Mouse (Mus musculus) lung, postnatal 25 days (tissue): Measurements from ENCODE around the gene Kcnk12.

Experiments used
- DNase-seq: peaks from one replicate; pipeline ENCODE4 v3.0.0; 2022; ENCODE audit warnings: low spot score

The Kcnk12 gene

DNA sequence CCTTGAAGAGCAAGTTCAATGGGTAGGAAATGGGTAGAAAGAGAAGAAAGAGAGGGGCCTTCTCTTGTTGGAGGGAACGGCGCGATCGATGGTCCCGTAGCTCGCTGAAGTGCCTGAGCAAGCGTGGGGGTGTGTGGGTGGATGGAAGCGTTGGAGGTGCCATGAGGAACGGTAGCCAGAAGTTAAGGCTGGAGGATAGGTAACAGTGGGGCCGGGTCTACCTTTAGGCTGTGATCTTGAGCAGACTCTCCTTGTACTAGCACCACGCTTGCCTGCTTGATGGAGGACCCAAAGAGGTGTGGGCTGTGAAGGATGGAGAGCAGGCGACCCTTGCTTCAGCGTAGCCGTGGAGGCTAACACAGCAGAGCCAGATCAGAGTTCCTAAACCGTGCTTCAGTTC, 12.1 kb downstream of the Kcnk12 start:
- DNase-seq: no peak

DNA sequence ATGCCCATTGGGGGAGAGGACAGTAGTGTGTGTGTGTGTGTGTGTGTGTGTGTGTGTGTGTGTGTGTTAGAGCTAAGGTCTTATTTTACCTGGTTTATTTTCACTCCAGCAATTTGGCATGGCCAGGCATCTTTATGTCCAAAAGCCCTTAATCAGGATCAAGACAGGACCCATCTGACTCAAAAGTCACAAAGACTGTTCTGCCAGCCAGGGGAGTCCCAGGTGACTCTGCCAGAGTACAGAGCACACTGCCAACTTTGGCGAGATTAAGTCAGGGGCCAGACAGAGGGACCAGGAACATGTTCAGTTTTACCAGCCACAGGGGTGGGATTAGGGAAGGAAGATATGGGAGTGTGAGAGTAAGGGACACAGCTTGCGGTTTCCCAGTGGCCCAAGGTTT, 12.9 kb downstream of the Kcnk12 start:
- DNase-seq: no peak

DNA sequence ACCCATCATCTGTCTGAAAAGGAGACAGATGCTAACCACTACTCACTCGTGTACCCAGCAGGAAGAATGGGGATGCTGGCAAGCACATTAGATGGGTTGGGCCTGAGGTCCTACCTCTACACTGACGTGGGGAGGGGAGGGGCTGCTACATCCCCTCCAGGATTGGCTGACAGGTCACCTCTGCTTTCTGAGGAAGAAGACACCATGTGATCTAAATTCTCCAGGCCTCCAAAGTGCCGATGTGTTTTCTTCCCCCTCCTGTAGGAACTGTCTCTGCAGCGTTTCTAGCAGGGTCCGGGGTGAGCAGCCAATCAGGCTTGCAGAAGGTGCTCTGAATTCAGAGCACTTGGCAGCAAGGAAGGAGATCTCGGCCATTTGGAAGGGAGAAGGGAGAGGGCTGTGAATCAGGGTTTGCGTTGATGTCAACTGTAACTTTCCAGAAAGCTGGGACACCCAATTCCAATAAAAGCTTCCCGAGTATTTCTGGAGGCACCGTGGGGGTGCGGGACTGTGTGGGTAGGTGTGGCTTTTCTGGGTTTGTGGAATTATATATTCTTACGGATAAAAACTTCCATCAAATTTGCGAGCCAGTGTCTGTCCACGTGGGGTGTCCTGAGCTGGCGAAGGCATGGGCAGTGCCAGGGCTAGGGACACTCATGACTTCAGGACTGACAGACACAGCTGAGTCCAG, 13.5 kb downstream of the Kcnk12 start:
- DNase-seq: no peak

DNA sequence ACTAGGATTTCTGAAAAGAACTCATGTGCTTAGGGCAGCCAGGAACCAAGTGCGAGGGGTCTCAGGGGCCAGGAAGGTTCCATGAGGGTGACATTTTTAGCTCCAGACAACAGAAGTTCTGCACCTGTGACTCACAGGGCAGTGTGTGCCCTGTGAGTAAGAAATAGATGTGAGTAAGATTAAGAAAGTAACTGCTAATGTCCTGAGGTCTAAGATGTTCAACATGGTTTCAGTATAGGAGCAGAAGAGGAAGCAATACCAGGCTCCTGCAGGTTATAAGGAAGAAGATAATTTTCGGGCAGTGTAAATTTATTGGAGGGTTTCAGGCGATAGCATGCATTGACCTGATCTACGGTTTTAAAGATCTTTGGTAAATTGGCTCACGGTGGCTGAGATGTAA, 16.6 kb downstream of the Kcnk12 start:
- no peak for DNase-seq

DNA sequence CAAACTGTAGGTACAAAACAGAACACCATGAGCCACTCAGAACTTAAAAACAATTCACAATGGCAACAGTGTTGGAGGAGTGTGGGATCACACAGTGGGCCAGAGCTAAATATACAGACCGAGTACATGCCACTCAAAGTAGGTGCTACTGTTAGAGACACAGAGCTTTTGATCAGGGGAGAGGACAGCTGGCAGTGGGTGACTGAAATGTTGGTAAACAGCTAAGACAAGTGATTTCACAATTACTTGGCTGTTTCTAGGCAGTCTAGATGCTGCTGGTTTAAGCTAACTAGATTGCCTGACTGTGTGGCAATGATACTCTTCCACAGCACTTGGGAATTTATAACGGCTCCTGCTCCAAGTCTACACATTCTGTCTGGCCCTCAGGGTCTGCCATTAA, 17.6 kb downstream of the Kcnk12 start:
- no peak for DNase-seq

DNA sequence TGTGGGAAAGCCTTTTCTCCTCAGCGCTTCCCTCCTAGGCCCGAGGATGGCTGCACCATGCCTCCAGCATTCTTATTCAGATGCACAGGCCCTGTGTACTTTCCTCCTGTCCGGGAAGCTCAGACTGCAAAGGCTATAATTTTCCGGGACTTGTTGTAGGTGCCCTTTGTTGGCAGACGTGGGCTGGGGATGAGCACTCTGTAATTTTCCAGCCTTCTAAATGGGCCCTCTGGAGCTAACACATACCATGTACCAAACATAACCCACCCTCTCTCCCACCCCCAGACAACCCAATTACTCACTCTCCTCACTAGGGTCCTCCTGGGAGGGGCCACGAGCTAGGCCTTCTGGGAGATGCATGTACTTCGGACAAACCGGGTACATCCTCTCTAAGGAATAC, 22.8 kb downstream of the Kcnk12 start:
- no peak for DNase-seq

DNA sequence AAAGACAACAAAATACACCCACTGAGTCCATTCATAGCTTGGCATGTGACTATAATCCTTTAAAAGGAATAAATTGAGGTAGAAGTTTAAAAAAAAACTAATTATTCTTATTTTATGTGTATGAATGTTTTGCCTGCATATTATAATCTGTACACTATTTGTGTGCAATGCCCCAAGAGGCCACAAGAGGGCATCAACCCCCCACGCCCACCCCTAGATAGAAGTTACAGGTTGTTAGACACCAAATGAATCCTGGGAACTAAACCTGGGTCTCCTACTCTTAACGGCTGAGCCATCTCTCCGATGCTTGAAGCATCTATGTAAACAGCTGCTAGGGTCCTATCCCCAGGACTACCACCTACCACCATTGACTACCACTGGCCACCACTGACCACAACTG, 24.6 kb downstream of the Kcnk12 start:
- no peak for DNase-seq

DNA sequence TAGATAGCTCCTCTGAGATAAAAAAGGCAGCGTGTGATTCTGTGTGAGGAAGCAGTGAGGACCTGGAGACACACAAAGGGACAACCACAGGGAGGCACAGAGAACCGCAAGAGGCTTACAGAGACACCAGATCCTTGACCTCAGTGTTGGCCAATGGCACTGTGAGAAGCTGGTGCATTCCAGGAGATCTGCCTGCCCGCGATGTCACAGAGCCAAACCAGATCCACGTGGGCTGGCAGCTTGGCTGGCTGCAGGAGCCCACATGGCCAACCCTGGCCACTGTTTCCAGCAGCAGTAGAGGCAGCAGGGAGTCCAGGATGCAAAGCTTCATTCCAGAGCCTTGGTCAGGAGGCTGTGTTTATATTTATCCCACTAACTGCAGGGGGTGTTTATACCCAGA, 27.0 kb downstream of the Kcnk12 start:
- no peak for DNase-seq

DNA sequence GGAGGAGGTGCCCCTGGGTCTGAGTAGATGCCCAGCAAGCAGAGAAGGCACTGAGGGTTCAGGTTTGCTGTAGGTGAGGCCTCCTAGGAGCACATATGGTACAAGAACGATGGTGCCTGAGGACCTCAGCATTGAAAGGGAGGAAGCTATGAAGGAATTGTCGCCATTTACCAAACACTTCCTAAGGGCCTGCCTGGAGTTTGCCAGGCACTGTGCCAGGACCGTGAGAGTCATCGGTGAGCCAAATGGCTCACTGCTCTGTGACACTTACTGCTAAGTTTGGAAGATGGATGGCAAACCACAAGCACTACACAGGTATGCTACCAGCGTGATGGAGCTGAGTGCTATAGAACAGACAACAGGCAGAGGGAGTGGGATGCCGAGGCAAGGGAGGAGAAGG, 30.9 kb downstream of the Kcnk12 start:
- no peak for DNase-seq

DNA sequence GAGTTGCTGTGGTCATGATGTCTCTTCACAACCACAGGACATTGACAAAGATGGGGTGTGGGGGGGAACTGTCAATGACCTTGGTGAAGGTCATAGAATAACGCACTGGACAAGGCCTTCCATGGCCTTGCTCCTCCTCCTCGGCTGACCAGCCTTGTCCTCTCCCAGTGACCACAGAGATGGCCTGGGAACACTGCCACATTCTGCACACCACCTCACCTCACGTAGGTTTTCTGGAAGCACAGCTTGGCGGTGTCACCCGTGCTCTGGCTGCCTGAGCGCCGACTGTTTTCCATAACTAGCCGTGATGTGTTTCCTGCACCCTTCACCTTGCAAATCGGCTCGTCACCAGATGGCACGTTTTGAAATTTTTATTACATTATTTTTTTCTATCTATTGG, 32.8 kb downstream of the Kcnk12 start:
- no peak for DNase-seq

DNA sequence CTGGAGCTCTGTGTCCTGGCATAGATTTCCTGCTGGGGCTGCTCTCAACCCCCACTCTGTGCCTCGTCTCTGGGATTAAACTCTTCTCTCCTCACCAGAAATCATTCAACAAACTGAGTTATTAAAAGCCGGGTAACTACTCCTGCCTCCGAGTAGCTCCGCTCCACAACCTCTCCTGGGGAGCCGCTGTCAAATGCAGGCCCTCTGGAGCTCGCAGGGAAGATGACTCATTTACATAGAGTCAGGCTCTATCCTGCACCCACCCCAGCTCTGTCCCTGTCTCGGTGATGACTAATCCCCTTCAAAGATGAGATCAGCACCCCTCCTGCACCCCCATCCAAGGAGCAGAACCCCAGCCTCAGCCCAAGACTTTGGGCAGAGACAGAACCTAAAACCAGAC, 34.6 kb downstream of the Kcnk12 start:
- DNase-seq: no peak

DNA sequence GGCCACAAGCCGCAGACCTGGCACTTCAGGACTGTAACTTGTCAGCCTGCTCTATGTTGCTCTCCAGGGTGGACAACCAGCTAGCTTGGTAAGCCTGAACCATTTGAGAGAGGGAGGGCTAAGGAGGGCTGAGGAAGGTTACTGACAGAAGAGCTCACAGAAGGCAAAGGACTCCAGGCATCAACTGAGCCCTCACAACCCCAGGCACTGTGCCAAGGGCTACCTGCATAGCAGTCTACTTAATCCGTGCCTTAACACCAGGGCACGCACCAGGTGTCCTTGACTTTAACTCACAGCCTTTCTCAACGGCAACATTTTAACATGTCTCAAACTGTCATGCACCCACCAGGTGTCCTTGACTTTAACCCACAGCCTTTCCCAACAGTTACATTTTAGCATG, 37.5 kb downstream of the Kcnk12 start:
- DNase-seq: no peak

DNA sequence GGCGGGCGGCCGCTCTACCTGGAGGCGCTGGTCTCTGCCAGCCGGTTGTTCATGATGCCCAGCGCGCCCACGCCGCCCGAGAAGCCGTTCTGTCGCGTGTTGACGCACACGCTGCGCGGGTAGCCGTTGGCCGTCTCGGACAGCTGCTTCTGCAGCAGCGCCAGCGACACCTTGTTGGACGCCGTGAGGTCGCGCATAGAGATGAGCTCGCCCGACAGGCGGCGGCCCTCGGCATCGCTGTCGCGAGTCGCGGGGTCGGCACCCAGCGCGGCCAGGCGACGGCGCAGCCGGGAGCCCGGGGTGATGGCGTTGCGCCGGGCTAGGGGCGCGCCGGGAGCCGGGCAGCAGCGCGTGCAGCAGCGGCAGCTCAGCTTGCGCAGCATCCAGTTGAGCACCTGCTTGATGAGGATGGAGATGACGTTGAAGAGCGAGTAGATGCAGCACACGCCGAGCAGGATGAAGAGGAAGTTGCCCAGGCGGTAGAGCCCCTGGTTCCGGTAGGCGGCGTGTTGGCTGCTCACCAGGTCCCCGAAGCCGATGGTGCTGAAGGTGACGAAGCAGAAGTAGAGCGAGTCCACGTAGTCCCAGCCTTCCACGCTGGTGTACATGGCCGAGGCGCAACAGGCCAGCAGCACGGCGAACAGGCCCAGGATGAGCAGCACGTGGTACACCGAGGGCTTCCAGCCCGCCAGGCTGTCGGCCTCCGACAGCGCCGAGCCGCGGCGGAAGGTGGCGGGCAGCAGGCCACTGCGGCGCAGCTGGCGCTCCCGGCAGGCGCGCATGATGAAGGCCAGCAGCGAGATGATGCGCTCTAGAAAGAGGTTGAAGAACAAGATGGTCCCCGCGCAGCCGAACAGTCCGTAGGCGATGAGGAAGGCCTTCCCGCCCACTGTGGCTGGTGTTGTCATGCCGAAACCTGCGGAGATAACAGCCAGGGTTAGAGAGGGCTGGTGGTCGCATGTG, 51.6 kb downstream of the Kcnk12 start:
- DNase-seq: peak; percentile 2

DNA sequence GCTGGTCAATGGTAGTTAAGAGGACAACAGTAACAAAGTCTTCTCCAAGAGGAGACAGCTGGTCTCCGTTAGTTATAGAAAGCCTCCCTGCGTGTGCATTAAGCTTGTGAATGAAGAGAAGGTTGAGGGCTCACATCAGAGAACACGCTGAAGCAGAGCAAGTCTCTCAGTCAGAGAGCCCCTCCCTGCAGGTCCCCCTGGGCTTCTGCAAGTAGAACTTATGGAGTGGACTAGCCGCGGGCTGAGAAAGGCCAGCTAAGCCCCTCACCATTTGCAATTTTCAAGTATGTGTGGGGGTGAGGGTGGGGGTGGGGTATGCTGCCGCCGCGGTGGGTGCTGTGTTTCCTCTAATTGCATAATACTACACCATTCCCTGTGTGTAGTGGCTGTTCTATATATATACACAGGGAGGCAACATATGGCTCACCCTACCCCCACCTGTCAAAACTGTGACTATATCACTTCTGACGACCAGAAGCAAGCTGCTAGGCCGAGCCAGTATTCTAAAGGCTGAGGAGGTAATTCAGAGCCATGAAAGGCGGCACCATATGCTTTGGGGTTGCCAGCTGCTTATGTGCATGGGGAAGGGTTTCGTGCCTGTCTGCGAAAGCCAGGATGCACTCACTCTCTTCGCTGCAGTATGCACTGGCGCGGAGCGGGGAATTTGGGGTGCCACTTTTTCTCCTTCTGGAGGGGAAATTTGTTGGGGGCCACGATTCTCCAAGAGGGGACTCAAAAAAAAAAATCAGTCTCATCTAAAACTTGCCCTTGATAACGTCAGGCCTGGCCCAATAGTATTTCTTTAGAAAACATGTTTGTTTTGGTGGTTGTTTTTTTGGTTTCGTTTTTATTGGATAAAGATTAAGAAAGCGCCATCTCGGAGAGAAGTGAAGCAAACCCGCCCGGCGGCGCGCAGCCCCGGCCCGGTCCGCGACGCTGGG, 52.5 kb downstream of the Kcnk12 start:
- no peak for DNase-seq

DNA sequence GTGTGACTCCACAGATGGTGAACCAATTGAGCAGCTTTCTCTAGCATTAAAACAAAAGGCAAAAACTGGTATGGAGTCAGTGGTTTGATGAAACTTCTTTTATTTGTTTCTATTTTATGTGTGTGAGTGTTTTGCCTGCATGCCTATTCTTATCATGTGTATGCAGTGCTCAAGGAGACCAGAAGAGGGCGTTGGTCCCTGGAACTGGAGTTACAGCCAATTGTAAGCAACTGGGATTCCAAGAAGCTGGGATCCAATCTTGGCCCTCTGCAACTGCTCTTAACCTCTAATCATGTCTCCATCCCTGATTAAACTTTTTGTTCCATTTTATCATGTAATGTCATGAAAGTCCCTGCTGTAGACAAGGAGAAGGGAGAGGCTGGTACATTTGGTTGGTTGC, 58.0 kb downstream of the Kcnk12 start:
- no peak for DNase-seq

DNA sequence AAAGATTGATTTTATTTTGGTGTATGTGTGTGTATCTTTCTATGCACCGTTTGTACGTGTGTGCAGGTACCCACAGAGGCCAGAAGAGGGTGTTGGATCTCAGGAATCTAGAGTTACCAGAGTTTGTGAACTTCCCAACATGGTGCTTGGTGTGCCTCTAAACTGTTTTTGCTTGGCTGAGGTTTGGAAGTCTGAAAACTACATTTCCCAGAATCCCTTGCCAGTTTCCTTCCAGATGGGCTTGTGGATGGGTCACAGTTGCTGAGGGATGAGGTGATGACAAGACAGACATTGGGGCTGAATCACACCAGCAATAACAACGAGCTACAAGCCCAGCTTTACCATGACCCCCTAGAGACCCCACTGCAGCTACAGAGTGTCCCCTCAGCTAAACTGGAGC, 60.6 kb downstream of the Kcnk12 start:
- DNase-seq: no peak

DNA sequence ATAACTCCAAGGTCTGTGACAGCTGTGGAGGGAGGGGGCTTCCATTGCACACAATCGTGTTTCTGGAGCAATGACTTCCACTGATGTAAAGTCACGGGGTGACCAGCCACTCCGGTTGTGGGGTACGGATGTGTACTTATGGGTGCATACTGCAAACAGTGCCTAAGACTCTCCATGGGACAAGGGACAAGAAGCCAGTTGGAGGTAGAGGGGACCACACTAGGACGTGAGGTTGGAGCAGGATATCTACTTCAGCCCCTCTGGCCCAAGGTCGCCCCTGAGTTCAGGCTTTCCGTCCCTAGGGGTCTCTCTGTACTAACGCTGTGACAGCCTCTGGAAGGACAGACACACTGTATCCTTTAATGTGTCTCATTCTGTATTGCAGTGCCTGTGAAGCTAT, 63.3 kb downstream of the Kcnk12 start:
- no peak for DNase-seq

DNA sequence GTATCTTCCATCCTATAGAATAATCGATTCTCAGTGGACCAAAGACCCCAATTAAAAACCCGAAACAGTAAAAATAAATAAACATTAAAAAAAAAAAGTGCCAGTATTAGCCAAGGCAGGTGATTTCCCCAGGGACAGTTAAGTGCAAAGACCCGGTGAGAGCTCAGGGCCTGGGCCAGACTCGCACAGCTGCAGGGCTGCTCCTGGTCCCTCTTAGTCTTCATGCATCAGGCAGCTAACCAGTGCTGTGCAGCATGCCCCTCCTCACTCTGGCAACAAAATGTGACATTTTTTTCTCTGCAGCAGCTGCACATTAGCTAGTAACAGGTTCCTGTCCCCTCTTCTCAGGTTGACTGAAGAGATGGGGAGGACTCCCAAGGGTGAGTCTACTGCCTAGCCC, 65.8 kb downstream of the Kcnk12 start:
- no peak for DNase-seq

DNA sequence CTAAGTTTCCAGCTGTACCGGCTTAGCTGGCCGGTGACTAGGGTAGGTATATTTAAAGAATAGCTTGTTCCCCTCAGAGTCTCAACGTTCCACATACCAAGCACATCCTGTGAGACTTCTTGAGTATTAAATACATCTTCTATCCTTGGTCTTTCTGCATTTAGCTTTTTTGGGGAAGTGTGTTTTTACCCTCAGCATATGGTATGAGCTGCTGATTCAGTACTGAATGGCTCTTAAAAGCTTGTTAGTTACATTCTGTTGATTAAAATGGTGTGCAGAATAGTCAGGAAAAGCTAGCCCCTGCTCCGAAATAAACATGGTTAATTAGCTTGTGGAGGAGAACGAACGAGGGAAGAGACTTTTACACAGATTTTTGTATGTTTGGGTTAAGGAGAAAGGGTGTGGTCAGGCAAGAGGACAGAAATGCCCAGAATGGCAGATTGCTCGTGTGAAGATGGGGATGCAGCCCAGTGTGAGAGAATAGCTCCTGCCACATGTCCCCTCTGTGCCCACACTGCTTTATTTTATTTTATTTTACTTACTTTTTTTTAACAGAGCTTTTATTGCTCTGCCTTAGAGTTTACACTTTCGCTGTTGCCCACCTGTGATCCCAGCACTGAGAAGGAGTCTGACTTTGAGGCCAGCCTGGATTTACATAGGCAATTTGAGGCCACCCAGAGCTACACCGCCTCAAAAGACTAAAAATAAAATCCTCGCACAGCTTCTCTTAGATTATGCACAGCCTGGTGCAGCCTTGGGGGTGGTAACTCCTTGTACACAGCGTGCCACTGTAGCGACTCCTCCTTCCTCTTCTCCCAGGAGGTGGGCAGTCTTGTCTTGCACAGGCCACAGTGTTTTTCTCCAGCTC, 71.1 kb downstream of the Kcnk12 start:
- DNase-seq: no peak

DNA sequence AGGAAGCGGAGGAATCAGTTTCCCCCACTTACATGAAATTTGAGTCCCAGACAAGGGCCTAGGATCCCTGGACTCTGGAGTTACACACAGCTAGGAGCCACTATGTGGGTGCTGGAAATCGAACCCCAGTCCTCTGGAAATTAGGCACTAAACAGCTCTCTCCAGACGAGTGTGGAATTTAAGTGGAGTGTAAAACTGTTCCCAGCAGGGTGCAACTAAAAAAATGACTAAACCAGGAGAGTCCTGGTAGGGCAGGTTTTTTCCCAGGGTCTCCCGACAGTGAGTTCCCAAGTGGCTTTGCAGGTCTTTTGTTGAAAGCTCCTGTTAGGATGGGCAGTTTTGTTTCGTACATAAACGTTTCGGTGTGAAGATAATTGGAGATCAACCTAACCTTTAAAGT, 73.1 kb downstream of the Kcnk12 start:
- DNase-seq: no peak

DNA sequence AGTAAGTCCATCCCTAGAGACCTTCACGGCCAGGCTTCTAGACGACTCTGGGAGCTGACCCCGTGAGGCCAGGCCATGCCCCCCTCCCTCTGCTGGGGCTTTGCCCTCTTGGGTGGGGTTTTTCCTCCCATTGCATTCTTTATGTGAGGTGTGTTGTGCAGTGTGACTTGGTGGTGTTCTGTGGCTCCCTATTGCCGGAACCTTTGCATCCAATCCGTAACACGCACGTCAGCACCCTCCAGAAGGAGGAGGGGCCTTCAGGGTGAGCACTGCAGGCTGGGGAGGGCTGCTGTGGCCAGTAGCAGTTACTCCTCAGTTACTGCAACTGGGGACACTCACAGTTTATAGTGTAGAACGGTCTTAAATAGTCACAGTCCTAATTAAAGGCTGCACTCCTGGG, 97.7 kb downstream of the Kcnk12 start:
- DNase-seq: no peak
